Mouse (Mus musculus) limb, embryonic 14.5 days (tissue): ENCODE measurements around the gene Mak. TPM values are rescaled to one million over a fixed set of nuclear protein-coding genes. Genes with fewer than 3 reads are reported as not detected.

ENCODE experiments used
- ATAC-seq: fragments of 200-750 bp; cut with Nextera tagmentation; 2 replicates; pipeline ENCODE4 v1.8.0; 2017; ENCODE audit warnings: low read depth, moderate number of reproducible peaks, moderate TSS enrichment; ENCODE audit not compliant: low FRiP score
- DNase-seq: peaks from one replicate; pipeline ENCODE4 v3.0.0-alpha.2; 2015; ENCODE audit warnings: low spot score
- H3K27ac ChIP-seq: fragments of 300-500 bp; sonication (generic); replicated peaks from 2 replicates; pipeline ENCODE4 v1.5.1; 2014; ENCODE audit warnings: low read depth, mild to moderate bottlenecking, low read length, moderate library complexity, mixed read lengths
- H3K27me3 ChIP-seq: fragments of 300-500 bp; sonication (generic); 2 replicates; pipeline ENCODE4 v1.6.1; 2014; ENCODE audit warnings: low read length, mixed read lengths; ENCODE audit not compliant: control insufficient read depth, insufficient read depth
- H3K36me3 ChIP-seq: fragments of 300-500 bp; sonication (generic); 2 replicates; pipeline ENCODE4 v1.6.1; 2014; ENCODE audit warnings: mild to moderate bottlenecking, low read length, moderate library complexity, mixed read lengths; ENCODE audit not compliant: control insufficient read depth, insufficient read depth
- H3K4me1 ChIP-seq: fragments of 300-500 bp; sonication (generic); 2 replicates; pipeline ENCODE4 v1.6.1; 2014; ENCODE audit warnings: antibody characterized with exemption, low read length, mixed read lengths; ENCODE audit not compliant: control insufficient read depth, insufficient read depth
- H3K4me2 ChIP-seq: fragments of 300-500 bp; sonication (generic); replicated peaks from 2 replicates; pipeline ENCODE4 v1.6.1; 2014; ENCODE audit warnings: low read depth, mild to moderate bottlenecking, low read length, moderate library complexity; ENCODE audit not compliant: severe bottlenecking
- H3K4me3 ChIP-seq: fragments of 300-500 bp; sonication (generic); replicated peaks from 2 replicates; pipeline ENCODE4 v1.5.1; 2014; ENCODE audit warnings: low read length
- H3K9ac ChIP-seq: fragments of 300-500 bp; sonication (generic); 2 replicates; pipeline ENCODE4 v1.6.1; 2014; ENCODE audit warnings: mild to moderate bottlenecking, low read depth, low read length, moderate library complexity; ENCODE audit not compliant: severe bottlenecking
- H3K9me3 ChIP-seq: fragments of 300-500 bp; sonication (generic); 2 replicates; pipeline ENCODE4 v1.6.1; 2016; ENCODE audit warnings: low read length; ENCODE audit not compliant: control insufficient read depth
- POLR2A ChIP-seq: fragments of 200-500 bp; IDR thresholded peaks from 2 replicates; pipeline ENCODE4 v1.8.0; 2012; ENCODE audit warnings: inconsistent platforms, mild to moderate bottlenecking, moderate library complexity, borderline replicate concordance; ENCODE audit not compliant: insufficient read depth, insufficient read length; ENCODE audit errors: extremely low read depth
- WGBS: fragments of 180-500 bp; shearing (Covaris S2); extraction: QIAGEN DNeasy Blood & Tissue Kit; methylation state at CpG from one replicate; pipeline ENCODE4 v1.1.7; 2014; 5-methylcytosine and 5-hydroxymethylcytosine counted together
- polyA plus RNA-seq, 2 experiments: library from polyadenylated mRNA; depleted of rRNA in 1 of 2; stranded (reverse) in 1 of 2; unstranded in 1 of 2; fragments of >200 nt; fragmentation: Nextera tagmentation in 1 of 2; extraction: Ambion mirVana in 1 of 2; gene quantifications; 2 replicates each; pipeline versions ENCODE4 v1.2.1 to v1.2.3; 2012 to 2014

Gene Mak
- polyA plus RNA-seq, 2 experiments: 0.23 to 0.64 TPM

DNA sequence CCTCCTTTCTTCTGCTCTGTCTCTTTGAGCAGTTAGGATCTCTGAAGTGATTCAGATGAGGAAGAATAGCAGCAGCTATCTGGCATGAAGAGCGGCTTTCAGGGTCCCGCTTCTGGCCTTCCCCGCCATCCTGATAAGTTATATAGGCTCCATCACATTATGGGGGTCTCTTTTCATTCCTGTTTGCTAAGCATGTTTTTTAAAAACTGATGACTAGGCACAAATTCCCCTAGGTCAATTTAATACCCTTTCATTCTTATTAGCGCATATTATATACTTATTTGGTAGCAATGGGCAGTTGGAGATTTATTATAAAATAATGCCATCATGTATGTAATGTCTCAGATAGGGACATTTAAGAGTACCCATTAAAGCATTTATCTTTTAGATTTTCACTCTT lies 11.9 kb downstream of the Mak start:
- no peaks in the 10 kb centered on the region for H3K36me3 ChIP-seq
- H3K9me3 ChIP-seq: no peaks in the 10 kb centered on the region
- H3K27ac ChIP-seq: no peak overlapping the region
- H3K9ac ChIP-seq: no peak overlapping the region
- ATAC-seq (no peak), DNase-seq (no peak)
- 92% methylated on average over 4 of the region's 4 CpGs for WGBS
- no peak for TF ChIP-seq POLR2A
- H3K4me2 ChIP-seq: no peak overlapping the region
- H3K4me1 ChIP-seq: no peaks in the 10 kb centered on the region
- H3K4me3 ChIP-seq: no peak overlapping the region
- H3K27me3 ChIP-seq: no peaks in the 10 kb centered on the region

DNA sequence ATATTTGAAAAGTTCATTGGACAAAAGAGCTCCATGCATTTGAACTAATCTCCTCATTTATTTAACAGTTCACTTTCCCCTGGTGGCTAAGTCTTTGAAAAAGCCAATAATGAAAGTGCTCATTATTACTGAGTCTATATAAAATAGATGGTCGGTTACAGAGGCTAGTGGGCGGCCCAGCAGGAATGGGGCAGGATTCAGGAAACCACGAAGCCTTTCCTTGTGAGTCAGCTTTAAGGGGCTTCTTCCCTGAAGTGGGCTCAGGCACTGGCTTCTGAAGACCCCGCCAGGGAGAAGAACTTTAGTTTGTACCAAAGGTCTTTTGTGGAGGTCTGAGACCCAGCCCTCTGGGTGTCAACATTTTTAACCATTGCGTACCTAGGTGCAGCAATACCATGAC lies 27.5 kb downstream of the Mak start:
- no peak for ATAC-seq
- 54% methylated on average over 5 of the region's 5 CpGs for WGBS
- Histone ChIP-seq H3K9me3 (no peaks in the 10 kb centered on the region), H3K27ac (no peak overlapping the region), H3K9ac (no peak overlapping the region), H3K4me2 (no peak overlapping the region), H3K27me3 (no peaks in the 10 kb centered on the region), H3K4me1 (no peaks in the 10 kb centered on the region), H3K36me3 (no peaks in the 10 kb centered on the region), H3K4me3 (no peak overlapping the region)
- no peak for DNase-seq
- no peak for TF ChIP-seq POLR2A

DNA sequence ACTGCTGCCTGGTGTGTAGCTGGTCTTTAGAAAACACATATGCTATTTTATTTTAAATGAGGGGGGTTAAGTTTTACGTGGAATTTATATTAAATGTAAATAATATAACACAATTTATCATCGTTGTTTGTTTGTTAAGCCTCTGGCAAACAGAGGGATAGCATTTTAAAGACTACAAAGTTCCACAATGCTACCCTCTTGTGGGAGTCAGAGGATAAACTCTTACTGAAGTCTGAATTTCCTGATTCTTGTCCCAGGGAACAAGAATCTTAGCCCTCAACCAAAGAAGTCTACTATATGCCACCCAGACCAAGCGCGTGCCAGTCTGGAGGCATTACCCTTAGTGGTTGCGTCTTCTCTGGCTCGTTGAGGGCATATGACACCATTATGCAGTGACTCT lies 32.2 kb downstream of the Mak start:
- Histone ChIP-seq H3K36me3 (no peaks in the 10 kb centered on the region), H3K27ac (no peak overlapping the region), H3K9me3 (no peaks in the 10 kb centered on the region), H3K4me2 (no peak overlapping the region), H3K27me3 (no peaks in the 10 kb centered on the region), H3K4me3 (no peak overlapping the region), H3K4me1 (no peaks in the 10 kb centered on the region), H3K9ac (no peak overlapping the region)
- 86% methylated on average over 6 of the region's 6 CpGs for WGBS
- DNase-seq (no peak), ATAC-seq (no peak)
- TF ChIP-seq POLR2A: no peak

DNA sequence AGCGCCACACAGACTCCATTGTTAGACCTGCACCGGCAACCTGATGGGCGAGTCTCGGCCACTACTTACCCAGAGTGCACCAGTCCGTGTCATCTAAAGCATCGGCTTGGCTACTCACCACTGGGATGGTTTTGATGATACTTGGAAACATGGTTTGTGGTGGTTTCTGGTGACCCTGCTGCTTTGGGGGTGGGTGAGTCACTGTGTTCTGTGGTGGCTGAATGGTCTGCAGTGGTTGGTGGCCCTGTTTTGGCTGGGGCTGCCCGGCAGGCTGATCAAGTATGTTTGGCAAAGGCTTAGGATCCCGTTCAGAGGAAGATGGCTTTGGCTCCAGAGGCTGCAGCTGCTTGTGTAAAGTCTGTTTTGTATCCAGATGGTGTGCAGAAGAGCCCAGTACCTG lies 33.6 kb downstream of the Mak start:
- DNase-seq: no peak
- H3K4me2 ChIP-seq: no peak overlapping the region
- 89% methylated on average over 8 of the region's 8 CpGs for WGBS
- no peak for TF ChIP-seq POLR2A
- no peaks in the 10 kb centered on the region for H3K36me3 ChIP-seq
- ATAC-seq: no peak
- no peak overlapping the region for H3K9ac ChIP-seq
- no peaks in the 10 kb centered on the region for H3K9me3 ChIP-seq
- no peak overlapping the region for H3K27ac ChIP-seq
- H3K27me3 ChIP-seq: no peaks in the 10 kb centered on the region
- H3K4me1 ChIP-seq: no peaks in the 10 kb centered on the region
- H3K4me3 ChIP-seq: no peak overlapping the region

DNA sequence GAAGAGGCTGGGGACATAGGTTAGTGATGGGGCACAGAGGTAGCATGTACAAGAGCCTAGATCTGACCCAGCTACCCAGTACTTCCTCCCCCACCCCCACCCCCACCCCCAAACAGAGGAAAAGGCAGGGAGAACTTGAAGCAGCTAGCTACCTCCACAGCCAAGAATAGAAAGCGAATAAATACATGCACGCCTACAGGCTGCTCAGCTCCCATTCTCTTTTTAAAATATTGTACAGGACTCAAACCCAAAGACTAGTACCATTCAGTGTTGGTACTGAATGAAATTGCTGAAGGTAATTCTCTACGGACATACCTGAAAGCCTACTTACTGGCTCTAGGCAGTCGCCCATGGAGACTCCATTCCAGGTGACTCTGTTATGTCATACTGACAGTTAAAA lies 37.0 kb downstream of the Mak start:
- ATAC-seq (no peak), DNase-seq (no peak)
- Histone ChIP-seq H3K4me1 (no peaks in the 10 kb centered on the region), H3K9ac (no peak overlapping the region), H3K36me3 (no peaks in the 10 kb centered on the region), H3K9me3 (no peaks in the 10 kb centered on the region), H3K27me3 (no peaks in the 10 kb centered on the region), H3K27ac (no peak overlapping the region), H3K4me2 (no peak overlapping the region), H3K4me3 (no peak overlapping the region)
- WGBS: 97% methylated on average over 4 of the region's 4 CpGs
- TF ChIP-seq POLR2A: no peak

DNA sequence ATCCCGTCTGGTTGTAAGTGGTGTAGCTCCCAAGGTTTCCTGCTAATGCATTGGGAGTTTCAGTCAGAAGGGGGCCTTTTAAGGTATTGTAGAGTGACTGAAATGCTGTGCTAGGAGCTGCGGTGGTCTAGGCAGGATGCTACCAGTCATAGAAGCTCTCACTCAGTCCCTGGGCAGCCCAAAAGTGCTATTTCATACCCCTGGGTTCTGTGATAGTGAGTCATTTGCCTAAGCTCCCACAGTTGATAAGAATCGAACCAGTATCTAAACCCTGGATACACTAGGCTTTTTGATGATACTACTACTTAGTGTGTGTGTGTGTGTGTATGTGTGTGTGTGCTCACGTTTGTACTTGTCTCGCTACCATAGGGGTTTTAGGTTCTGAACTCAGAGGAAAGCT lies 49.4 kb downstream of the Mak start:
- no peaks in the 10 kb centered on the region for H3K36me3 ChIP-seq
- H3K4me1 ChIP-seq: no peaks in the 10 kb centered on the region
- DNase-seq (no peak), ATAC-seq (no peak)
- no peak overlapping the region for H3K4me2 ChIP-seq
- no peak overlapping the region for H3K27ac ChIP-seq
- no peaks in the 10 kb centered on the region for H3K27me3 ChIP-seq
- 84% methylated on average over 5 of the region's 5 CpGs for WGBS
- H3K9ac ChIP-seq: no peak overlapping the region
- TF ChIP-seq POLR2A: no peak
- H3K9me3 ChIP-seq: no peaks in the 10 kb centered on the region
- no peak overlapping the region for H3K4me3 ChIP-seq
